Mouse (Mus musculus): ENCODE results near the gene Vangl1.

GRCm38 (mm10) chr3:102157652-102158051, 46.8 kb downstream of the Vangl1 start:
- TF ChIP-seq CTCF (IDR thresholded peaks at IDR 0.05; ENCODE audit: low read depth) (no peak), EP300 (IDR thresholded peaks at IDR 0.05; ENCODE audit: low read depth) (no peak)

Data from liver, postnatal 0 days (tissue).